Mouse (Mus musculus): ENCODE data around the gene Rxra.

- no peak for TF ChIP-seq POLR2A (IDR thresholded peaks at IDR 0.05; ENCODE audit: low read depth, low read length)
- TF ChIP-seq CTCF (conservative IDR thresholded peaks at IDR 0.05 in 1 of 2, IDR thresholded peaks at IDR 0.05 in 1 of 2; ENCODE audit: low read depth in 2 of 2, low read length in 2 of 2), result no peak
- no peak for TF ChIP-seq JUND (conservative IDR thresholded peaks at IDR 0.05; ENCODE audit: low read depth, low read length)
- no peak for TF ChIP-seq MYC (IDR thresholded peaks at IDR 0.05; ENCODE audit: low read depth, low read length)
- no peak for TF ChIP-seq EP300 (IDR thresholded peaks at IDR 0.05; ENCODE audit: low read length)
Observed at GRCm38 (mm10) chr2:27761996-27762340, 85.7 kb downstream of the Rxra start.

Measured in CH12.LX (cell line).